Mouse (Mus musculus) ovary, adult 18-20 months (tissue): ENCODE measurements around the gene Olfr411.
A peak's percentile ranks its signal among the peaks of the same experiment; 100 is the strongest.

Experiments used
- DNase-seq: peaks from one replicate; pipeline ENCODE4 v3.0.0; 2022; ENCODE audit warnings: low spot score, mixed read lengths

Gene Olfr411

DNA sequence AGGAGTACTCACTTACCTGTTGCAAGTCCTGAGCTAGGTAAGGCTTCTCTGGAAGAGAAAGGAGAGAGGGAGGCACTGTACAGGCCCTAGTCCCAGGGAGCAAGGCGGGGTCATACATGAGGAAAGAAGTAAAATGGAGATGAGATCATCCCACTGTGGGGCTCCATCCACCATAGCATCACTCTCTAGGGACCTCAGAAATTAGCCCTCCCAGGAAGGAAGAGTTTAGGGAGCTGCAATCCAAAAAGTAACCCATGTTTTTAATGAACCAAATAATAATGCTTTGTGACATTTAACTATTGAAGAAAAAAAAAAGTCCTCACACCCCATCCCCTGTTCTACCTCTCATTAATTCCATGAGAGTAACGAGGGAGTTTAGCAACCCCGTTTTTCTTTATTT is at the start of gene Olfr411:
Gene Olfr411, minus strand, starts transcription at position 101 of the 400 bp plus-strand sequence.
- DNase-seq: no peak

DNA sequence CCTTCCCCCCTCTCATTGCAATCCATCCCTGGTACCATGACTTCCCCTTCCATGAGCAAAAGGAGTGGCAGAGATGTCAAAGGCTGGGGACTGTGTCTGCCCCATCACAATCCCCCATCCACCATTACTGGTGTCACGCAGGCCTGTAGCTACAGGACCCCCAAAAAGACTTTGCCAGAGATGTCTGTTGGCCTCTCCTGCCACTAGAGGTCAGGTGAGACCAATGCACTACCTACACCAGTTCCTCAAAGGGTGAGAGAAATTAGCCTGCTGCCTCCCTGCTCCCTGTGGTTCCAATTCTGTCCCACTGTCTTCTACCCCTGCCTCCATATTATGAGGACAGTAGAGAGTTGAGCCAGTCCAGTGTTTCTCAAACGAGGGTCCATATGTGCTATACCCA is 49.7 kb upstream of the Olfr411 start:
- no peak for DNase-seq

DNA sequence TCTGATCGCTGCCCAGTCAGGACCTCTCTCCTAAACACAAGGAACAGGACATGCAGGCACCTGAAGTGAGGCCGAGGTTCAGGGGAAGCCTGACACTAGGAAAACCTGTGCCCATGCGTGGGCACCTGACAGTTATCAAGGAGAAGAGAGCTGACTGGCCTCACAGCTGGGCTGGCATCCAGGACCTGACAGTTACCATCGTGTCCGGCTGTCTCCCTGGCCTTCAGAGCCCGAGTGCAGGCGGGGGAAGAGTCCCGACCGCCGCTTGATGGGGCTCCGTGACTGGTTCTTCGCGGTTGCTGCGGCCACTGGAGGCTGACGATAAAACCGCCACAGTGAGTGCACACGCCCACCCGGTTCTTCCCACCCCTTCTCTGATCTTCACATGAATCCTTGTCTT is 43.1 kb upstream of the Olfr411 start:
- DNase-seq: no peak

DNA sequence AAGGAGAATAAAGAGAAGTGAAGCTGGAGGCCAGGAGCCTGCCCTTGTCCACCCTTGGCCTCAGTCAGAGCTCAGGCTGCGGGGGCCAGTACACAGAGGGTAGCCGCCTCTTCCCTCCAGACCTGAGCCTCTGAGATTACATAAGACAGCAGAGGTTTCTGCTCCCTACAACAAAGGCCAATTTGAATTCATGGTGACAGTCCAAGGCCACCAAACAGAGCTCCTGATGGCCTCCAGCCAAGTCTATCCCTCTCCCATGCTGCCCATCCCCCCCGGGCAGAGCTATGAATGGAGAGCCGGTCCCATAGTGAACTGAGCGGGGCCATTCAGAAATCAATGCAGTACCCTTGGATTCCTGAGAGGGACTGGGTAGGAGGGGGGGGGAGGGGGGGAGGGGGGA is 41.0 kb upstream of the Olfr411 start:
- no peak for DNase-seq

DNA sequence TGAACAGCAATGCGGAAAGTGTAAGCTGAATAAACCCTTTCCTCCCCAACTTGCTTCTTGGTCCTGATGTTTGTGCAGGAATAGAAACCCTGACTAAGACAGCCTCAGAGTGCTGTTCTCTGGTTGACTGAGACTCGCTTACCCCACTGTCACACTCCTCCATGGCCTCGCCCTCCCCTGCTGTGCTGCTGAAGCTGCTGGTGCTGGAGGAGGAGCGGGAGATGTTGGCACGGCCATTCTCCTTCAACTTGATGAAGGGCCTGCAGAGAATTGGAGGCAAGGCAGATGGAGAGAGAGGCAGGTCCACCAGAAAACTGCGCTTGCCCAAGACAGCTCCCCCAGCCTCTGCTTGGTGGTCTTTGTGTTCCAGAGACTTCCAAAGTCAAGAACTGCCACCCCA is 40.5 kb upstream of the Olfr411 start:
- DNase-seq: no peak

DNA sequence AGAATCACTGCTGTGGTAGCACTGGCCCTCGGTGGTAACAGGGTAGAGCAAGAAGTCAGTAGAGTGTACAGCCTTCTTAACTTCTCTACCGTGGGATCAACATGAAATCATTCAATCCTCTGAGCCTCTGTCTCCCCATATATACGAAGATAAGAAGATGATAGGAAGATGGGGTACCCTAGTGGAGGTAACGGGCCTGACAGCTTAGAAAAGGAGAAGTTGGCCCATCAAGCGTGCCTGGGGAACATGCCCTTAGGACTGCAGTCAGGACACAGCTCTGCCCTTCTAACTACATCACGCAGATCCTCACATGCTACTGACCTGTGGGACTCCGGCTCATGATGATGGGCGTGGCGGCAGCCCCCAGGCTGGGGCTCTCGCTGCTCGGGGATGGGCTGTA is 39.4 kb upstream of the Olfr411 start:
- no peak for DNase-seq

DNA sequence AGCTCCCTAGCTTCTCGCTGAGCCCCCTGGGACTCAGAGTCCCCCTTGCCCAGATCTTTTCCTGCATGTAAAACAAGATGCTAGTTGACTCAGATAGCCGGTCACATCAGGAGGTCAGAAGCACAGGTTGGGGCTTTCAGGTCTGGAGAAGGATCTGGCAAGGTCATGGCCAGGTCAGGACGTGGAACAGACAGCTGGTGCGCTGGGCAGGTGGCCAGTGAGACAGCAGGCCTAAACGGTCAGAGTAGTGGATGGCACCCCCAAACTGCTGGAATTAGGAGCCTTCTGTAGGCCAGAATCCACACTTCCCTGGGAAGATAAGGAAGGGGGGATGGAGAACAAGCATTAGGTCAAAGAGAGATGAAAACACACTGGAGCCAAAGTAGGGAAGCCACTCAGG is 34.8 kb upstream of the Olfr411 start:
- DNase-seq: no peak

DNA sequence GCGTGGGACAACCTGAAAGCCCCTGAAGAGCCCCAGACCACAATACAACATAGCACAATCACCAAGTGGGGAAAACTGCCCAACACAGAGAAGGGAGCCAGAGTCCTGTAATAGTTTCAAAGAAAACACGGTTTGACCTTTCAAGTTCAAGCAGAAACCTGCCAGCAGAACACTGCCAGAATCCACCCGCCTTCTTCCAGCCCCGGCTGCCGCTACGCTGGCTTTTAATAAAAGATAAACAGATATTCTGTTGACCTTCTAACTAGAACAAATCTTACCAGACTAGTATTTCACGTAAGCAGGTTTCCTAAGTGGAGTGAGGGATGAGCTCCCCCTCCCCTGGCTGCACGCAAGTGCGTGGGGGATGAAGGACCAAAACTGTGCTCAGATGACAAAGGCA is 33.2 kb upstream of the Olfr411 start:
- DNase-seq: no peak

DNA sequence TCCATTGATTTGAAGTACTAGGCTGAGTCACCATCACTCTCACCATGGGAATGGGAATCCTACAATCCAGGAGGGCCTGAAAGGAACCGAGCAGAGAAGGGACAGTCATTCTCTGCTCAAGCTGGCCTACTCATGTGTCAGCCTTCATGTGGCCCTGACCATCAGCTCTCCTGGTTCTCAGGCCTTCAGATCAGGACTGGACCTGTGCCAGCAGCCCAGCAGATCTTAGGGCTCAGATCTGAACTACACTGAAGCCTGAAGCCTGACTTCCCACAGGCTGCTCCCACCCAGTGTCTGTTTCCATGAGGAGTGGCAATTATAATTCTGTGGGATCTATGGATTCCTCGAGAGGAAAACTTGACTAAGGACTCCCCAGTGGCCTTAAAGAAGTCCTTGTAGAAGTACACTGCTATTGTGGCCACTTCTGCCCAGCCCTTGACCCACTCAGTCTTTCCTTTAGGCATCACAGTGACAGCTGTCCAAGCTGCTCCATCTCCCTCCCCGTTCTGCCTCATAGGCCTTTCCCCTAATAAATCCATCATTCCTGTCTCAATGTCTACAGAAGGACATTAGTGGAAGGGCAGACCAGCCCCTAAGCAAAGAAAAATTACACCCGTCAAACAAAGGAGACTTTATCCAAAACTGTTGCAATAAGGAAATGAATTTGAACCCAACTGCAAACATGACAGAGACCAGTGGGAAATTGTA is 26.9 kb upstream of the Olfr411 start:
- no peak for DNase-seq

DNA sequence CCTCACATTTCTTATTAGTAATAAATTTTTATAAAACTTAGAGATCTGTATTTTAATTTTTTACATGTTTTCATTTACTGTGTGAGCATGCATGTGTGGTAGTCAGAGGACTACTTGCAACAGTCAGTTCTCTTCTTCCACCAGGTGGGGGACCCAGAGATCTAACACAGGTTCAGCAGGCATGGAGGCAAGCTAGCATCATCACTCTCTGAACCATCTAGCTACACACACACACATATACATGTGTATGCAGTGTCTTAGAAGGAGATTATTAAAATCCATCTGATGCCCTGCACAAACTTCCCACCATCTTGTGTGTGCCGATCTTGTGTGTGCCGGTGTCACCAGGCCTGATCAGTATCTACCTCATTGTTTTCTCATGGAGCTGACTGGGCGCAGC is 24.4 kb upstream of the Olfr411 start:
- DNase-seq: no peak

DNA sequence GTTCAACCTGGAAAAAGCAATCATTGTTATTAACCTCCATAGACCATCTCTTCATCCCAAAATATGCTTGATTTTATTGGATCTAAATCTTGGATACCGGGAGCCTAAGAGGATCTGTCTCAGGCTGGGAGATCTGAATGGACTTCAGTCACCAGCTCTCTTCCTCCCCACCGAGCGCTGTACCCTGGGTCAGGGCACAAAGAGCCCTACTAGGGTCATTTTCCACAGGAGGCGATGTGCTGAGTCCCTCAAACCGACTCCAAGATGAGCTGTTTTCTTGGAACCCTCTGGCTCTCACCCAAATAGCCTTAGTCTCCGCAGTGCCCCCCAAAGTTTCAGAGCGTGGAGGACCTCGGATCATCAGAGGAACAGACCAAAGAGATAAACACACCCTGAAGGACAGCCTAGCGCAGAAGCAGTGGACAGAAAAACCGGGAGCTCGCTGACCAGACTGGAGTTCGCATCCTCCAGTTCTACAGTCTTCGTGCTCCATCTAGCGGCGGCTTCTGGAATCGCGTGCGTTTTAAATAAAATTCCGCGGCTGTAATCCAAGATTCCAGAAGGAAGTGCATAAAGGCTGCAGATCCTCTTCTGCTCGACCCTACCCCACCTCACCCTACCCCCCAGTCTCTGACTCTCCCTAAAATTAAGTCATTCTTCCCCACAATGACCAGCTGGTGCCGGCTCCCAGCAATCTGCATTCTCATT is 19.1 kb upstream of the Olfr411 start:
- peak; percentile 28 for DNase-seq

DNA sequence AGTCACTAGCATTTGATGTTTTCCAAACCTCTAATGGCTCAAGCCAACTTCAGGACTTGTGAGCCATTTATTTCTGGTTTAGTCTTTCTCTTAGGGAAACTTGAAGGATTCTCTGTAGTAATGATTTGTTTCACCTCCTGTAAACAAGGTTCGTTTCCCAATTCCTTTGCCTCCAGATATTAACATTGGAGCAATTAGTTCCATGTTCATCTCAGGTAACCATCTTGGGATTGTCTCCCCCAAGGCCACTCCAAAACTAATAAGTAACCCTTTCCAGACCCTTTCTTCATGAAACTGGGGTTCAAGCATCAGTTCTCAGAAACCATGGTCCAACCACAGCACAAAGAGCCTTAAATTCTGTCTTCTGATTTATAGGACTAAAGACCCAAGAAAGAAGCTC is 9.3 kb upstream of the Olfr411 start, which contains the start of gene Olfr412:
Gene Olfr412, plus strand, starts transcription at position 301 of the 400 bp plus-strand sequence.
- no peak for DNase-seq

DNA sequence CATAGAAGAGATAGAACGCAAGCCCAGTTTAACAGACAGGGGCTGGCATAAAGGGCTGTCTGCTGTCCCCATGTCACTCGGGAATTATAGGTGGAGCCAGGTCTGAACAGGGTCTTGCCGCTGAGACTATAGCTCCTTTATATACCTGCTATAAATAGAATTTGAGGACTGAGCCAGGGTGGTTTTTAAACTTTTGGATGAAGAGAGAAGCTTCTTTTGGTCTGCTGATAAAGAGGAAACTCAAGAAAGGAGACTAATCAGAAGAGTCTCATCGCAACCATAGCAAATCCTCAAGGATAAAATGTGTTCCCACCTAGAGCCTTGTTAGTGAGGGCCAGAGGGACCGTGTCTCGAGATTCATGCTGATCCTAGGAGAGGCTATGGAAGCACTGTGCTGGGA is 14.5 kb downstream of the Olfr411 start, which contains the start of gene Olfr410:
Gene Olfr410, minus strand, starts transcription at position 101 of the 400 bp plus-strand sequence.
- no peak for DNase-seq

DNA sequence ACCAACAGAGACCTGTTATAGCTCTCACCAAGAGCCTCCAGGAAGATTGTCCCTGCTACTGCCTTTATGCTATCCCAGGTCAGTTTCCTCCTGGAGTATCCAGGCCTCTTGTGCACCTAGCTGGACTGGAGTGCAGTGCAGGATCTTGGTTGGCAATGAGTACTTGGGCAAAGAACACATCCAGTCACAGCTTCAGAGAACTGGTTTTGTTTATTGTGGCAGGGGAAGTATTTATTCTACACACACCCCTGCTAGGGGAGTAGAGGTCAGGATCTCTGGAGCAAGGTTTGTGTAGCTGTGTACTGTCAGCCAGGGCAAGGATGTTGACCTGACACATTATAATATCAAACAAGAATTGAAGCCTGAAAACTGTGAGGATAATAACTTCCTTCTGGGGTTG is 23.7 kb downstream of the Olfr411 start:
- no peak for DNase-seq

DNA sequence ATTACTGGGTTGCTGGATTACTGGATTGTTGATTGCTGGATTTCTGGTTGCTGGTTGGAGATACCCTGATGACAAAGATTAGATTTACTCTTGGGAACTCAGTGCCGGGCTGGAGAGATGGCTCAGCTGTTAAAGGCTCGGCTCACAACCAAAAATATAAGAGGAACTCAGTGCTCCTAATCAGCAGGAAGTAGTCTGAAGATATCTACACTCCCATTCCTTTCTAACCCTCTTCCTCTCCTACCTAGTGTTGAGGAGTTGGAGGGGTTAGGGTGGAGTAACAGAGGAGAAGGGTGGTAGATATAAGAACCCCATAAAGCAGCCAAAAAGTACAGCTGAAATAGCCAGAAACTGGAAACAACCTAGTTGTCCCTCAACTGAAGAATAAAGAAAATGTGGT is 26.4 kb downstream of the Olfr411 start:
- DNase-seq: no peak
